Mouse (Mus musculus): ENCODE results near the gene Rpl19.

Gene Rpl19

GRCm38 (mm10) chr11:97998898-97999608, 27.5 kb upstream of the Rpl19 start:
- 24% methylated on average over 7 of the region's 7 CpGs for WGBS

DNA sequence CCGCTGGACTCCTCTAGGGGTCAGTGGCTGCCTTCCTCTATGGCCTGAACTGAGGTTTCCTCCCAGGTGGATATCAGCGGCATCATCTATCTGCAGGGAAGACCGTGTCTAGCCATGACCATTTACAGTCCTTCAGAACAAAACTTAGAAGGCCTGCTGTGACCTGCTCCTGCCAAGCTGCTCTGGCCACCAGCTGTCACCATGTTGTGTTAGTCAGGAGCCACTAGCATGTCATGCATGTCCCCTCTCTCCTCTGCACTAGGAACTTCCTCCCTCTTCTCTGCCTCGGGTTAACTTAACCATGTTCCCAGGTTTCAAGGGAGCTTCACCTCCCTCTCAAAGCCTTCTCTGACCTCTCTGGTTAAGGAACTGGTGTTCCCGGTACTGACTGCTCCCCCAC, 26.8 kb upstream of the Rpl19 start:
- 45% methylated on average over 5 of the region's 5 CpGs for WGBS

- 38% methylated on average over 7 of the region's 7 CpGs for WGBS
These were observed 26.0 kb upstream of the Rpl19 start for GRCm38 (mm10) chr11:98000378-98001140.

DNA sequence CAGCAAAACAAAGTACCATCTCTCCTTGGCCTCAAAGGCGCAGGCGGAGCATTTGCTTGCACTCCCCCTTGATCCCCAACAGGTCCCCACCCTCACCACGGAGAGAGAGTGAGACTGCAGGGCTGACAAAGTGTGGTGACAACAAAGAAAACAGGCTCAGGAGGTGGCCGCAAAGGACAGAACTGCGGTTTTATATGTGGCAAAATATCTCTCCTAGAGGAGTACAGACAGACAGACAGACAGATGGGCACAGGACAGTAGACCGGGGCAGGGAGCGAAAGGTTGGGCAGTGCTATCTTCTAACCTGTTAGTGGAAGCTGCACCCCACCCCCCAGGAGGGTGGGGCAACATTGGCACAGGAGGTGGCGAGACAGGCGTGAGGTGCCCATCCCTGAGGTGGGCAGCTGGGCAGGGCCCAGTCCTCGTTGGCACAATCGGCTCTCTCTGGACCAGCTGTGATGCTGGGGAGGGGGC, 25.1 kb upstream of the Rpl19 start:
- WGBS, result 32% methylated on average over 11 of the region's 11 CpGs

GRCm38 (mm10) chr11:98001986-98002385, 24.5 kb upstream of the Rpl19 start:
- 74% methylated on average over 6 of the region's 6 CpGs for WGBS

DNA sequence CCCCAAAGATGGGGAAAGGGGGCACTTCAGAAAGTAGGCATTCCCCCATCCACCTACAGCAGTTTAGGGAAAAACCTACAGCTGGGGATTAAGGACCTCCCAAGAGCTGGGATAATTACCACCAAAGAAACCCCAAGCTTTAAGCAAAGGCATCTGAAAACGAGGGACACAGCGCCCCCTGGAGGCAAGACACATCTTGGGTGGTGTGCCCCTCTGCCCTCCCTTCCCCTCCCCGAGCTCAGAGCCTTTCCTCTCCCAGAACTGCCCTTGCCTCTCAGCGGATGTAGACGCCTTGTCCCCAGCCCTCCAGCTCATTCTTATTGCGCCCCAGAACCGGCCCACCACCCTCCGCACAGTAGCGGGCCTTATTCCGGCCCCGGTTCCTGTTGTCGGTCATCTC, 23.9 kb upstream of the Rpl19 start:
- 24% methylated on average over 12 of the region's 12 CpGs for WGBS

GRCm38 (mm10) chr11:98003171-98003671, 23.3 kb upstream of the Rpl19 start:
- WGBS, result 30% methylated on average over 17 of the region's 17 CpGs

- WGBS, result 49% methylated on average over 8 of the region's 8 CpGs
These were observed 22.3 kb upstream of the Rpl19 start for GRCm38 (mm10) chr11:98004161-98004560.

GRCm38 (mm10) chr11:98005076-98005475, 21.4 kb upstream of the Rpl19 start:
- 59% methylated on average over 13 of the region's 13 CpGs for WGBS

- 53% methylated on average over 10 of the region's 10 CpGs for WGBS
These were observed 20.8 kb upstream of the Rpl19 start for GRCm38 (mm10) chr11:98005686-98006085.

DNA sequence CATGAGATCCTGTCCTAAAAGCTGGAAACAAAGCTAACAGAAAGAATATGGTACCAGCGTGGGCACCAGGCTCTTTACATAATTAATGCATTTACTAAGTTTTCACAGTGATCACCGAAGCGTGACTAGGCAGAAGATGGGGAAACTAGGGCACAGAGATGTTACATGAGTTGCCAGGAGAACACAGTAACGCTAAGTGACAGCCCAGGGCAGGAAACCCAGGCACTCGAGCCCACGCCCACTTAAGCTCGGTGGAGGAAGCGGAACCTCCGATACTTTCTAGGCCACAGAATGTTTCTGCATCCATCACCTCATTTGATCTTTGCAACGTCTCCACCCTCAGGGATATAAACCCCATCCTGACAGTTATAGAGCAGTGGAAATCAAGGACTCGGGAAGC, 18.4 kb upstream of the Rpl19 start:
- 38% methylated on average over 11 of the region's 11 CpGs for WGBS

GRCm38 (mm10) chr11:98011716-98012115, 14.8 kb upstream of the Rpl19 start:
- 42% methylated on average over 9 of the region's 9 CpGs for WGBS

- 59% methylated on average over 10 of the region's 10 CpGs for WGBS
These were observed 13.7 kb upstream of the Rpl19 start for GRCm38 (mm10) chr11:98012831-98013230.

- 80% methylated on average over 5 of the region's 5 CpGs for whole genome bisulfite sequencing
These were observed 10.3 kb upstream of the Rpl19 start for GRCm38 (mm10) chr11:98016177-98016576.

DNA sequence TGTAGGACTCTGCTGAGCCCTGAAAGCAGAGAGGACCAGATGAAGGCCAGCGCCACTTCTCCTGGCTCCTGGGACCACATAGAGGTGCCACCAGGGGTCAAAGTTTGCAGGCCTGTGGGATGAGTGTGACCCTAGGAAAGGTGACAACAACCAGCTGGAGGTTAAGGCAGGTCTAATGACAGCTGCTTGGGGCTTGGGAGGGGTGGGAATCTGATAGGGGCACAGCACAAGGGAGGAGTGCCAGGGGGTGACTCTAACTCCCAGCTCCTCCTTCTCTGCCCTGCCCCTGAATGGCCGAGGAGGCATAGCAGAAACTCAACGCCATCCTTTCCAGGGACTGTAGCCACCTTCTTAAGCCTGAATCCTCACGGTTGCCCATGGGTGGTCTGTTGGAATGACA, 9.7 kb upstream of the Rpl19 start:
- WGBS, result 77% methylated on average over 4 of the region's 4 CpGs

DNA sequence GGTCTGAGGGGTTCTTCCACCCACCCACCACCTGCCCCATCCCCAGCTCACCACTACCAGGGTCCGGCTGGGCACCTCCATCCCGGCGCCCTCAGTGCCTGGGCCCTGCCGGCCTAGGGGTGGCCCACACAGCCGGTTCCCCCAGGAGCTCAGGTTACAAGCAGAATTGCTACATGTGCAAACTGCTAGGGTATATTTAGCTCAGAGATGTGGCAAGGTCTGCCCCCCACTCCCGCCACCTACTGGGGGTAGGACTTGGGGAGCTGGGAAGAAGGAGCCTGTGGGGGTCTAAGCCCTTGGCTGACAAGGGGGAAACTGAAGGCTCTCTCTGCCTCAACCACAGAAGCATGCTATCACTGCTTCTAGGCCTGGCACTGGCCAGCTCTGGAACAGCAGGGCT, 8.3 kb upstream of the Rpl19 start:
- WGBS, result 47% methylated on average over 6 of the region's 6 CpGs

- 26% methylated on average over 10 of the region's 10 CpGs for WGBS
These were observed 7.5 kb upstream of the Rpl19 start for GRCm38 (mm10) chr11:98018858-98019641.

DNA sequence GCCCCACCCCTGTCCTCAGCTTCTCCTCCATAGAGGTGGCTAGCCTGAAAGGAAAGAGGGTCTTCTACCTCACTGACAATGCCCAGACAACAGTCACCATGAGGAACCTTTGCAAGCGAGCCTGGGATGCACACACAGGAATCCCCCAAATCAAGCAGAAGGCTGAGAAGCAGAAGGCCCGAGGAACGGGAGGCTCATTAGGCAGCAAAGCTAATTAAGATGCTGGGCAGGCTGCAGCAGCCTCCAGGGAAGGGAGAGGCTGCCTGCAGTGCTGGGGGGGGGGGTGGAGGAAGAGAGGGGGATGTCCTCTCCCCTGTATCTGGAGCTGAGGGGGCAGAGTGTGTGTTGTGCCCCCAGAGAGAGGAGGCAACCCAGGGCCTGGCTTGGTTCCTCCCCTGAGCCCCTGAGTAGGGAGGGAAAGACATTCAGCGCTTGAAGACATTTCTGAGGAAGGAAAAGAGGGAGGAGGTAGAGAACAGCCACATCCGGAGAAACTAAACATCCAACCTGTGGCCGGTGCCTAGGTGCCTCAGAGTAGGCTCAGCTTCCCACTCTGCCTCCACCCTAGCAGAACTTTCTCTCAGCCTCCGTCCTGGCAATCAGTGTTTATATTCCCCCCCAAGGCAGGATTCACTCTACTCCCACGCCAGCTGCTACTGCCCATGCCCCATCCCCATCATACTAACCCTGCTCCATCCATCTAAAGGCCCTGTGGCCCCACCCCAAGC, 6.5 kb upstream of the Rpl19 start:
- 14% methylated on average over 8 of the region's 8 CpGs for WGBS

DNA sequence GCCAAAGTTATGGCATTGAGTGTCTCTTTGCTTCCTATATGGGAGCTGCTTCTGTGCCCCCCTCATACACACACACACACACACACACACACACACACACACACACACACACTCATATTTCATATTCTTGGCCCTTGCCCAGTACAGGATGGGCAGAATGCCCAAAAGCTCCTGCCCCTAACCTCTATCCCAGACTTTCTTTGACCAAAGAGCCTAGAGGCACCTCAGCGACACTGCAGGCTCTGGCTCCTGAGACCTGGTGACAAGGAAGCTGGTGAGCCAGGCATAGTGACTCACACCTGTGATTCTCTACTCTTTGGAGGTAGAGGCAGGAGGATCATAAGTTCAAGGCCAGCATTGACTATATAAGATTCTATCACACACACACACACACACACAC, 5.8 kb upstream of the Rpl19 start:
- 32% methylated on average over 1 of the region's 1 CpGs for WGBS

GRCm38 (mm10) chr11:98021118-98021517, 5.4 kb upstream of the Rpl19 start:
- WGBS, result 23% methylated on average over 2 of the region's 2 CpGs

GRCm38 (mm10) chr11:98021565-98022252, 4.8 kb upstream of the Rpl19 start:
- WGBS, result 3% methylated on average over 34 of the region's 34 CpGs

Data from cerebral cortex, adult 2 months (tissue).